ENCODE assay signal across 16 mouse cellular contexts in genomic region chr6:139738350-139738749, GRCm38 (mm10).
DNase-seq lines count a peak whose midpoint lies in the region; ATAC-seq and TF ChIP-seq lines count a peak whose summit lies in the region.
"Had no signal": no experiment of that assay in that cellular context is flagged by ENCODE, and none has a peak within 500 bp of the region (broad histone marks: within the 10 kb centered on the region; RNA-seq: fewer than 3 reads in every experiment).

No protein-coding gene starts in this region.

- H3K9me3 ChIP-seq in forebrain, embryonic 14.5 days (replicated peaks; ENCODE audit: control insufficient read depth, low read length) = no peaks in the 10 kb centered on the region
- H3K9me3 ChIP-seq in forebrain, embryonic 11.5 days (ENCODE audit: control insufficient read depth, low read length) = no peaks in the 10 kb centered on the region
- no peaks in the 10 kb centered on the region for H3K9me3 ChIP-seq in lung, embryonic 14.5 days (ENCODE audit: low read depth, low read length)
- H3K9me3 ChIP-seq: heart, embryonic 13.5 days; limb, embryonic 15.5 days had no signal

- no peaks in the 10 kb centered on the region for H3K36me3 ChIP-seq in forebrain, embryonic 14.5 days (ENCODE audit: control insufficient read depth, insufficient read depth, low read length)
- no peaks in the 10 kb centered on the region for H3K36me3 ChIP-seq in forebrain, embryonic 11.5 days (ENCODE audit: control insufficient read depth, insufficient read depth, low read length)
- H3K36me3 ChIP-seq in lung, embryonic 14.5 days (ENCODE audit: insufficient read depth) = no peaks in the 10 kb centered on the region
- H3K36me3 ChIP-seq: heart, embryonic 13.5 days; limb, embryonic 15.5 days; liver, embryonic 15.5 days had no signal

- WGBS in forebrain, embryonic 14.5 days = 54% methylated on average over 5 of the region's 5 CpGs
- WGBS in forebrain, embryonic 11.5 days = 79% methylated on average over 5 of the region's 5 CpGs
- 31% methylated on average over 5 of the region's 5 CpGs for WGBS in lung, embryonic 14.5 days

- no peaks in the 10 kb centered on the region for H3K27me3 ChIP-seq in forebrain, embryonic 14.5 days (replicated peaks; ENCODE audit: control insufficient read depth, insufficient read depth, low read length)
- no peaks in the 10 kb centered on the region for H3K27me3 ChIP-seq in forebrain, embryonic 11.5 days (ENCODE audit: control insufficient read depth, insufficient read depth, low read length)
- H3K27me3 ChIP-seq in lung, embryonic 14.5 days (ENCODE audit: insufficient read depth, low read length) = no peaks in the 10 kb centered on the region
- H3K27me3 ChIP-seq: CH12.LX; heart, embryonic 13.5 days; limb, embryonic 15.5 days; liver, embryonic 15.5 days had no signal

- no peak overlapping the region for H3K4me3 ChIP-seq in forebrain, embryonic 14.5 days (ENCODE audit: low read depth, low read length)
- H3K4me3 ChIP-seq in forebrain, embryonic 11.5 days (ENCODE audit: low read depth, low read length) = no peak overlapping the region
- no peak overlapping the region for H3K4me3 ChIP-seq in lung, embryonic 14.5 days (ENCODE audit: low read depth, low read length)
- H3K4me3 ChIP-seq: heart, embryonic 13.5 days; limb, embryonic 15.5 days; liver, embryonic 15.5 days had no signal

- H3K4me1 ChIP-seq in forebrain, embryonic 14.5 days (ENCODE audit: control insufficient read depth, insufficient read depth, low read length) = no peaks in the 10 kb centered on the region
- H3K4me1 ChIP-seq in forebrain, embryonic 11.5 days (replicated peaks; ENCODE audit: control insufficient read depth, insufficient read depth, low read length) = no peaks in the 10 kb centered on the region
- no peaks in the 10 kb centered on the region for H3K4me1 ChIP-seq in lung, embryonic 14.5 days (ENCODE audit: insufficient read depth)
- H3K4me1 ChIP-seq: heart, embryonic 13.5 days; limb, embryonic 15.5 days; liver, embryonic 15.5 days had no signal

- peak; percentile 46 for DNase-seq in forebrain, embryonic 14.5 days (ENCODE audit: low spot score)
- DNase-seq in forebrain, embryonic 11.5 days (ENCODE audit: low spot score) = no peak
- DNase-seq in lung, embryonic 14.5 days = peak; percentile 78
- no peak for DNase-seq in lung, postnatal 14 days
- DNase-seq in right cerebral cortex, postnatal 14 days = peak; percentile 31
- no peak for DNase-seq in right cerebral cortex, postnatal 25 days
- DNase-seq in retina, postnatal 1 day = peak; percentile 50
- DNase-seq: adrenal gland, postnatal 25 days; cerebellum, adult 2 months; heart, adult 18-20 months; kidney, adult 11 months; thymus, adult 2 months had no signal

- TF ChIP-seq CTCF in lung, embryonic 14.5 days (IDR thresholded peaks at IDR 0.05; ENCODE audit: low read depth) = no peak

- H3K4me2 ChIP-seq in forebrain, embryonic 14.5 days (ENCODE audit: low read length) = no peak overlapping the region
- H3K4me2 ChIP-seq in forebrain, embryonic 11.5 days (ENCODE audit: low read depth, low read length, severe bottlenecking) = no peak overlapping the region
- no peak overlapping the region for H3K4me2 ChIP-seq in lung, embryonic 14.5 days
- H3K4me2 ChIP-seq: heart, embryonic 13.5 days; limb, embryonic 15.5 days; liver, embryonic 15.5 days had no signal

- H3K27ac ChIP-seq in forebrain, embryonic 14.5 days (ENCODE audit: low read depth, low read length) = no peak overlapping the region
- no peak overlapping the region for H3K27ac ChIP-seq in forebrain, embryonic 11.5 days (ENCODE audit: low read depth, low read length)
- H3K27ac ChIP-seq in lung, embryonic 14.5 days (ENCODE audit: low read depth) = no peak overlapping the region
- H3K27ac ChIP-seq: heart, embryonic 13.5 days; limb, embryonic 15.5 days; liver, embryonic 15.5 days had no signal

- no peak overlapping the region for H3K9ac ChIP-seq in forebrain, embryonic 14.5 days (ENCODE audit: low read length)
- no peak overlapping the region for H3K9ac ChIP-seq in forebrain, embryonic 11.5 days (ENCODE audit: low read length)
- H3K9ac ChIP-seq in lung, embryonic 14.5 days = no peak overlapping the region
- H3K9ac ChIP-seq: heart, embryonic 13.5 days; limb, embryonic 15.5 days; liver, embryonic 15.5 days had no signal

- 0 out of 2 replicates have a peak, but pooled peaks have one; percentile 44 for ATAC-seq in forebrain, embryonic 14.5 days
- no peak for ATAC-seq in forebrain, embryonic 11.5 days (replicated peaks; ENCODE audit: low FRiP score)
- peak; percentile 85 for ATAC-seq in lung, embryonic 14.5 days (ENCODE audit: insufficient read depth)

Comparison
In these comparisons a context has a peak if more than half of its experiments do, and no peak if none do; other contexts are left out.
1. DNase-seq: peak in forebrain, embryonic 14.5 days (single experiment), lung, embryonic 14.5 days (single experiment), right cerebral cortex, postnatal 14 days (single experiment) and retina, postnatal 1 day (single experiment); none in forebrain, embryonic 11.5 days (single experiment), lung, postnatal 14 days (single experiment) and right cerebral cortex, postnatal 25 days (single experiment).